Mouse (Mus musculus): Measurements from ENCODE around the gene Dok5. TPM values are rescaled to one million over a fixed set of nuclear protein-coding genes. Genes with fewer than 3 reads are reported as not detected.

Dok5 gene
- polyA plus RNA-seq, 1 experiment from 2014 or later = 0.21 TPM

DNA sequence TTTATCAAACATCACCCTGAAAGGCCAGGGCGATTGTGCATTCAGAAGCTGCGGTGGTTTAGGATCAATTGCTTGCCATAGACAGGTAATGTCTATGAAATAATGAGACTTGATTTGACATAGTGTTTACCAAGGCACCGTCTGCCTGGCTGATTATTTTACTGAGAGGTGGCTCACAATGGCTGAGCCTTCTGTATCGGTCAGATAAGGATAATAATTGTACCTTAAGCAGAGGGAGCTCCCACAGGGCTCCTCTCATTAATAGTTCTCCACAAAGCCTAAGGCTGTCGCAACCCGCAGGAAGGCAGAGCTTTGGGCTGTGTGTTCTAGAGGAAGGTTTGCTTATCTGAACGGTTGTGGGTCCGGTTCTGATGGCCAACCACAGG is 41.3 kb downstream of the Dok5 start:
- no peak for DNase-seq
- Histone ChIP-seq H3K27ac (ENCODE audit: low read depth) (no peak overlapping the region), H3K27me3 (ENCODE audit: insufficient read depth, low read length) (no peaks in the 10 kb centered on the region), H3K4me2 (ENCODE audit: low read depth, low read length) (no peak overlapping the region), H3K36me3 (replicated peaks; ENCODE audit: insufficient read depth, low read length) (no peaks in the 10 kb centered on the region), H3K9ac (replicated peaks) (no peak overlapping the region), H3K4me3 (ENCODE audit: low read depth, low read length) (no peak overlapping the region), H3K9me3 (ENCODE audit: low read length) (no peaks in the 10 kb centered on the region), H3K4me1 (ENCODE audit: insufficient read depth) (no peaks in the 10 kb centered on the region)
- TF ChIP-seq CTCF (IDR thresholded peaks at IDR 0.05; ENCODE audit: low read depth) (no peak), EP300 (IDR thresholded peaks at IDR 0.05; ENCODE audit: low read depth) (no peak)
- ATAC-seq = no peak
- WGBS (ENCODE audit: insufficient replicate concordance) = 48% methylated on average over 8 of the region's 8 CpGs

DNA sequence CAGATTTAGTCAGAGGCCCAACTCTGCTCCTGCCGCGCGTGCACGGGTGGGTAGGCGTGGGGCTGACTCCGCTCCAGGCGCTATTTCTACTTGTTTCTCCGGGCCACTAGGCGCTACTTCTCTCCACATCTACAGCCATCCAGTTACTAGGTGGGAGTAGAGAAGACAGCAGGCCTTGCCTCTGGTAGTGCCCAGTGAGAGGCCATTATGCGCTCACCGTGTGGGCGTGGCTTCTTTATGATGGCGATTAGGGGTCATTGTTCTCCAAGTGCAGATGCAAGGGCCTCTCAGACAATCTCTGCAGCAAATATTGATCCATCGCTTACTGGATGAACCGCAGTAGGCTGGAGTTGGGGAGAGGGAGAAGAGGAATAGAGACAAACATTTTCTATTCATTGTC is 44.0 kb downstream of the Dok5 start:
- Histone ChIP-seq H3K4me1 (ENCODE audit: insufficient read depth) (no peaks in the 10 kb centered on the region), H3K27ac (ENCODE audit: low read depth) (no peak overlapping the region), H3K27me3 (ENCODE audit: insufficient read depth, low read length) (no peaks in the 10 kb centered on the region), H3K4me2 (ENCODE audit: low read depth, low read length) (no peak overlapping the region), H3K9ac (replicated peaks) (no peak overlapping the region), H3K4me3 (ENCODE audit: low read depth, low read length) (no peak overlapping the region), H3K9me3 (ENCODE audit: low read length) (no peaks in the 10 kb centered on the region), H3K36me3 (replicated peaks; ENCODE audit: insufficient read depth, low read length) (no peaks in the 10 kb centered on the region)
- TF ChIP-seq CTCF (IDR thresholded peaks at IDR 0.05; ENCODE audit: low read depth) = no peak
- TF ChIP-seq EP300 (IDR thresholded peaks at IDR 0.05; ENCODE audit: low read depth) = no peak
- DNase-seq (no peak), ATAC-seq (no peak)
- 83% methylated on average over 15 of the region's 15 CpGs for WGBS (ENCODE audit: insufficient replicate concordance)

DNA sequence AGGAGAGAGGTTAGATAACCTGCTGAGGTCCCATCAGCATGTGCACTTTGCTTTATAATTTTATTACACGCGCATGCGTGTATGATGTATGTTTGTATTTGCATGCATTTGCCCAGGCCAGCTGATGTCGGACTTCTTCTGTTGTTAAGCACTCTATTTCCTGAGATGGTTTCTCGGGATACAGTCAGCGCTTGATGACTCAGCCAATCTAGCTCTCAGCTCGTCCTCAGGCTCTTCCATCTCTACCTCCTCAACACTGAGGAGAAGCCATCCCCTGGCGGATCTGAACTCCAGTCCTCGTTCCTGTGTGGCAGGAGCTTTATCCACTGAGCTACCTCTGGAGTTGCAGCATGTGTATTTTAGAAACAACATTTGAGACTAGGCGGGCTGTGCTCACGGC is 44.5 kb downstream of the Dok5 start:
- Histone ChIP-seq H3K27me3 (ENCODE audit: insufficient read depth, low read length) (no peaks in the 10 kb centered on the region), H3K36me3 (replicated peaks; ENCODE audit: insufficient read depth, low read length) (no peaks in the 10 kb centered on the region), H3K9me3 (ENCODE audit: low read length) (no peaks in the 10 kb centered on the region), H3K4me2 (ENCODE audit: low read depth, low read length) (no peak overlapping the region), H3K4me3 (ENCODE audit: low read depth, low read length) (no peak overlapping the region), H3K27ac (ENCODE audit: low read depth) (no peak overlapping the region), H3K4me1 (ENCODE audit: insufficient read depth) (no peaks in the 10 kb centered on the region), H3K9ac (replicated peaks) (no peak overlapping the region)
- ATAC-seq (no peak), DNase-seq (no peak)
- no peak for TF ChIP-seq CTCF (IDR thresholded peaks at IDR 0.05; ENCODE audit: low read depth)
- no peak for TF ChIP-seq EP300 (IDR thresholded peaks at IDR 0.05; ENCODE audit: low read depth)
- 76% methylated on average over 11 of the region's 11 CpGs for WGBS (ENCODE audit: insufficient replicate concordance)

DNA sequence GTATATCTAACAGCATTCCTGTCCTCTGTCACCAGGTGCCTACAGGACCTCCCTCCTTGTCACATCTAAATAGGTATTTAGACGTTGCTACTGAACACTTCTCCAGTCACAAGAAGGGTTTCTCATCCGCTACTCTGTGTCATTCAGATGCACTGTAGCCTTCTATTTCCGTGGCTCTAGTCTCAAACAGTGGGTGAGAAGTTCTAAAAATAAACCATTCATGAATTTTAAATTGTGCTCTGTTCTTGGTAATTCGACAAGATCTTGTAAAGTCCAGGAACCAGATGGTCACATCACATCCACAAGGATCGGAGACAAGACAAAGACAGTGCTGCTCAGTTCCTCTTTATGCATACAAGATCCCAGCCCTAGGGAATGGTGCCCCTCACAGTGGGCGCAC is 46.0 kb downstream of the Dok5 start:
- no peak for ATAC-seq
- 66% methylated on average over 6 of the region's 6 CpGs for WGBS (ENCODE audit: insufficient replicate concordance)
- no peaks in the 10 kb centered on the region for H3K4me1 ChIP-seq (ENCODE audit: insufficient read depth)
- DNase-seq = no peak
- no peak overlapping the region for H3K4me2 ChIP-seq (ENCODE audit: low read depth, low read length)
- no peak overlapping the region for H3K9ac ChIP-seq (replicated peaks)
- no peaks in the 10 kb centered on the region for H3K36me3 ChIP-seq (replicated peaks; ENCODE audit: insufficient read depth, low read length)
- H3K27ac ChIP-seq (ENCODE audit: low read depth) = no peak overlapping the region
- H3K9me3 ChIP-seq (ENCODE audit: low read length) = no peaks in the 10 kb centered on the region
- TF ChIP-seq CTCF (IDR thresholded peaks at IDR 0.05; ENCODE audit: low read depth) (no peak), EP300 (IDR thresholded peaks at IDR 0.05; ENCODE audit: low read depth) (no peak)
- H3K27me3 ChIP-seq (ENCODE audit: insufficient read depth, low read length) = no peaks in the 10 kb centered on the region
- no peak overlapping the region for H3K4me3 ChIP-seq (ENCODE audit: low read depth, low read length)

DNA sequence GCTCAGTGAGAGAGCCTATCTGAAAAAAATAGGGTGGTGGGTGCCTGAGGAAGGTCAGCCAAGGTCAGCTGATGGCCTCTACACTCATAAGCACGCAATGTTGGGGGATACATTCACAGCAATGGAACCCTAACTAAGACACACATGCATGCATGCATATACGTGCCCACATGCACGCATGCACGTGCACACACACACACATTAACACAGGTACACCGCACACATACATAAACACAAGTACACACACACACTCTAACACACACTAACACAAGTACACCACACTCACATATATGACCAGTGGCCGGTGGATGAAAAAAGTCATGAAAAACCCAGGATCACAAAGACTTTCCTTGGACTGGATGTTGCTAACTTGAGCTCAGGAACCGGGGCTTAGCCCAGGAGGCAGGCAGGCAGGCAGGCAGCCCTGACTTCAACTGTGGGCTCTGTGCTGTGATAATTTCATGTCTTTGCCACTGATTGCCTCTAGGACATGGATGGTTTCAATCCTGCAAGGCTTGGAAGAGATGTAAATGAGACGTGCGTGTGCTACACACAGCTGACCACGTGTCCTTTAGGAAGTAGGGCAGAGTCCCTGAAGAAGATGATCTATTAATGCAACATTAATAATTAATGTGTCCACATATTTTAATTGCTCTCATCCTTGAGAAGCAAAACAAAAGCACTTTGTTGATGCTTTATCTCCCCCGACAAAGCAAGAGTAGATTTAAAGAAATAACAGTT is 48.6 kb downstream of the Dok5 start:
- Histone ChIP-seq H3K4me2 (ENCODE audit: low read depth, low read length) (no peak overlapping the region), H3K27ac (ENCODE audit: low read depth) (no peak overlapping the region), H3K4me1 (ENCODE audit: insufficient read depth) (no peaks in the 10 kb centered on the region), H3K9ac (replicated peaks) (no peak overlapping the region), H3K27me3 (ENCODE audit: insufficient read depth, low read length) (no peaks in the 10 kb centered on the region), H3K4me3 (ENCODE audit: low read depth, low read length) (no peak overlapping the region), H3K9me3 (ENCODE audit: low read length) (no peaks in the 10 kb centered on the region), H3K36me3 (replicated peaks; ENCODE audit: insufficient read depth, low read length) (no peaks in the 10 kb centered on the region)
- DNase-seq = no peak
- no peak for TF ChIP-seq CTCF (IDR thresholded peaks at IDR 0.05; ENCODE audit: low read depth)
- no peak for TF ChIP-seq EP300 (IDR thresholded peaks at IDR 0.05; ENCODE audit: low read depth)
- WGBS (ENCODE audit: insufficient replicate concordance) = 80% methylated on average over 11 of the region's 11 CpGs
- ATAC-seq = no peak

DNA sequence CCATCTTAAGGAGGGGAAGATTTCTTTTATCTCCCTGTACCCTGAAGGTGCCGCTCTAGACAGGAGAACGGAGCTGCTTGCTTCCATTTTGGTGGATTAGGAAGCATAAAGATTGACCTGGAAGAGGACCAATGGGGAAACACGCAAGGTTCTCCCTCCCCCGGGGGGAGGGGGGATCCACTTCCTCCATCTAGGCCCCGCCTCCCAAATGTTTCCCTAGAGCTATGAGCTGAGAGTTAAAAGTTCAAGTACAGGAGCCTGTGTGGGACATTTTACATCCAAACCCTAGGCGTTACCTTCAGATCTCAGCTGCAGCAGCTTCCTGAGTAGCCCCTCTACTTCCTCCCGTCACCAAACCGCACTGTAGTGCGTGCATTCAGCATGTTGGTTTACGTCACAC is 56.5 kb downstream of the Dok5 start:
- no peaks in the 10 kb centered on the region for H3K36me3 ChIP-seq (replicated peaks; ENCODE audit: insufficient read depth, low read length)
- ATAC-seq (no peak), DNase-seq (no peak)
- H3K9ac ChIP-seq (replicated peaks) = no peak overlapping the region
- H3K27me3 ChIP-seq (ENCODE audit: insufficient read depth, low read length) = no peaks in the 10 kb centered on the region
- no peak overlapping the region for H3K4me3 ChIP-seq (ENCODE audit: low read depth, low read length)
- no peak overlapping the region for H3K27ac ChIP-seq (ENCODE audit: low read depth)
- TF ChIP-seq EP300 (IDR thresholded peaks at IDR 0.05; ENCODE audit: low read depth) (no peak), CTCF (IDR thresholded peaks at IDR 0.05; ENCODE audit: low read depth) (no peak)
- no peaks in the 10 kb centered on the region for H3K9me3 ChIP-seq (ENCODE audit: low read length)
- H3K4me2 ChIP-seq (ENCODE audit: low read depth, low read length) = no peak overlapping the region
- H3K4me1 ChIP-seq (ENCODE audit: insufficient read depth) = no peaks in the 10 kb centered on the region
- 79% methylated on average over 10 of the region's 10 CpGs for WGBS (ENCODE audit: insufficient replicate concordance)
